Mouse (Mus musculus): ENCODE data around the gene Lyve1. TPM values are rescaled to one million over a fixed set of nuclear protein-coding genes. Genes with fewer than 3 reads are reported as not detected.
"Not testable (repeated sequence)": the region's sequence is repeated elsewhere in the genome, so short reads cannot be mapped to it uniquely, and the experiment has no call there.

Gene Lyve1
- 1 to 10 TPM; 4.0 to 5.1 TPM for total RNA-seq (2021)

- intact Hi-C loops (cut with DNase I), result no loop called here
- DNase-seq, result no peak
These were observed at the start of gene Lyve1 for GRCm38 (mm10) chr7:110862751-110863289. Lyve1 (minus strand) TSS chr7:110863239.

- intact Hi-C loops (cut with DNase I), result no loop called here
- DNase-seq, result no peak
These were observed 45.4 kb upstream of the Lyve1 start for GRCm38 (mm10) chr7:110908209-110909144.

GRCm38 (mm10) chr7:110906566-110906965 is 43.5 kb upstream of the Lyve1 start:
- intact Hi-C loops (cut with DNase I), result no loop called here
- no peak for DNase-seq

DNA sequence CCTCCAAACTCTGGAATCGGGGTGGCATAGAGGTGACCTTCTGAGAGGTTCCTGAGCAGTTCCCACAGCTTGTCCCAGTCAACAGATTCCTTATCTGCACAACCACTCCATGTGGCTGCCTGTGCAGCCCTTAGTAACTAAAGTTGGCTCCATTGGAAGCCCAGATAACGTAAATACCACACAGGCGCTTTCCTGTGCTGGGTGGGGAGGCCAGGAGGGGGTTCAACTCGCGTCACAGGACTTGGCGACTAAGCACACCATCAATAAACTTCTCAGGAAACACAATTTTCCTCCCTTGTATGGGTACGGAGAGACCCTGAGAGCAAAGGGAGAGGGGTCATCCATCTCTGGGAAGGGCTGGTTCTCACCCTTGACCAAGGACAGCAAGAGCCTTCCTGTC is 40.2 kb upstream of the Lyve1 start:
- DNase-seq, result no peak
- intact Hi-C loops (cut with DNase I), result no loop called here

- DNase-seq, result no peak
- intact Hi-C loops (cut with DNase I), result no loop called here
These were observed 34.2 kb upstream of the Lyve1 start for GRCm38 (mm10) chr7:110897202-110897601.

DNA sequence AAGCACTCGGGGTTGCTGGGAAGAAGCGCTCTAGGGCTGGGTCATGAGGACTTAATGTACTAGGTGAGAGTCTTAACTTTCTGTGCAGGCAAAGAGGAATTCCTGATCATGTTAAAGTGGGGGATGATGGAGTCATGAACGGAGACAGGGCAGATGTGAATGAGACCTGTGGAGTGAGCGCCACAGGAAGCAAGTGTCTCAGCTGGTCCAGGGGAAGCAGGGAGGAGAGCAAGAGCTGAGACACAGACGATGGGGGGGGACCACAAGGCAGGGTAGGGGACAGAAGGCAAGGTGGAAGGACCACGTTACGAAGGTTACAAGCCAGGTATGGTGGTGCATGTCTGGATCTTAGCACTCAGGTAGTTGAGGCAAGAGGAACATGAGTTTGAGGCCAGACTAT is 33.4 kb upstream of the Lyve1 start:
- DNase-seq, result no peak
- intact Hi-C loops (cut with DNase I), result no loop called here

DNA sequence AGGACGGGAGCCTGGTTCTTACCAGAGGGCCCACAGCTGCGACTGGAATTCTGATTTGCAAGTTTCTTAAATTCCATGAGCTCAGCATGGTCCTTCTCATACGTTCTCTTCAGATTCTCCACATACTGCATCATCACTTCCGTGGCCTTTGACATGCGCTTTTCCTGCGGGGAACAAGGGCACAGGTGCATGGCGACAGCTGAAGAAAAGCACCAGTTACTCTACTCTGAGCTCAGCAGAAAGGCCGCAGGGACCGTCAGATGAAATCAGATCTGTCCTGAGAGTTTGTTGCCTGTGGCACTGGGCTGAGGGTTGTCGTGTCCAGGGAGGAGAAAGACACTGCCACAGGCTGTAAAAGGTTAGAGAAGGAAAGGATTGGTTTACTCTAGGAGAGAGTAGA is 32.7 kb upstream of the Lyve1 start:
- intact Hi-C loops (cut with DNase I); DNase-seq: not testable (repeated sequence)

- intact Hi-C loops (cut with DNase I), result no loop called here
- no peak for DNase-seq
These were observed 31.6 kb upstream of the Lyve1 start for GRCm38 (mm10) chr7:110894673-110895072.

- intact Hi-C loops (cut with DNase I), result no loop called here
- no peak for DNase-seq
These were observed 31.0 kb upstream of the Lyve1 start for GRCm38 (mm10) chr7:110893943-110894610.

DNA sequence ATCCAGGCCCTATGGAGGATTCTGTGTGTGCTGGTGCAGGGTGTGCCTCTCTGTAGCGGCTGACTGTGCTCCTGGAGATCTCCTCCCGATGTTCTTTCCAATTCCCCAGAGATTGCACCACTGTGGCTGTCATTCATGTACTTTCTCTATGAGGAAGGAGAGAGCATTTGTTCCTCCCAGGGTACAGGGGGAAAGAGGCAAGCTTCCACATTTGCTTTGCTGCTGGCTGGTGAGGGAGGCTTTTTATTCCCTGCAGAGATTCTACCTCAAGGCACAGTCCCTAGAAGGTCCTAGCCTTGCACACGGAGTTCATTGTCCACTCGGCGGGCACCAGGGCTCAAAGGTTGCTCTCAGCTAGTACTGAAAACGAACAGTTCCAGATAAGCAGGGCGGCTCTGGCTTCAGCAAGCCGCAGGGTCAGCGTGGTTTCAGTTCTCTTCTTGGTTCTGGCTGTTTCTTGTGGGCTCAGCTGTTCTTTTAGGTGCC is 28.5 kb upstream of the Lyve1 start:
- DNase-seq, result no peak
- intact Hi-C loops (cut with DNase I), result no loop called here

GRCm38 (mm10) chr7:110881746-110882333 is 18.8 kb upstream of the Lyve1 start:
- DNase-seq, result no peak
- intact Hi-C loops (cut with DNase I), result no loop called here

DNA sequence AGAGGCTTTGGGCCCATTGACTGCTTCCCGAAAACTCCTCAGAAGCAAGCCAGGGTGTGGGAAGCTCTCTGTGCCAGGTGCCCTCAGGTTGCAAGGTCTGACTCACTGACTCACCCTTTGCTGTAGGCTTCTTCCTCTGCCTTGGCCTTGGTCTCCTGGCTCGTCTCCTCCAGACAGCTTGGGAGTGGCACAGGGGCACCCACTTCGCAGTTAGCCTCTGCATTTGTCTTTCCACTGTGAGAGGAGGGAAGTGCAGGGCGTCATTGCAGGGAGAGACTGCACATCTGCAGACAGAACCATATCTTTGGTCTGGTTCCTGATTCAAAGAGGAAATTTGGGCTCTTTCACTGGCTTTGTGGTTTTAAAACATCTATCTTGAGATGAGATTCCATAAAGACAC is 15.0 kb upstream of the Lyve1 start:
- DNase-seq, result no peak
- intact Hi-C loops (cut with DNase I), result no loop called here

DNA sequence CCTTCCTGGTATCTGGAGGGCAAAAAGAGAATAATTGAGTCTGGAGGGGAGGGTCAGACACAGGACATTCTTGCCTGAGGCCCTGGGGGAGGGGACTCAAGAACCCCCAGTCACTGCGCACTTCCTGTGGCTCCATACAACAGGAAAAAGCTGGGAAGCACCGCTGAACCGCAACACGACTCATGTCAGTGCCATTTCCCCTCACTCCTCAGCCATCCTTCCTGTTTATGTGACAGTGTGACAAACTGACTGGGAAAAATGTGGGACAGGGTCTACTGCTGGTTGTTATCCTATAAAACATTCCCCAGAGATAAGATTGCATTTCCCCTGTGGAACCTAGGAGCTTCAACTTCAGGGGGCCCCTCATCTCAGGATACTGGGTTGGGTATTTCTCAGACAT is 13.9 kb upstream of the Lyve1 start:
- DNase-seq, result no peak
- intact Hi-C loops (cut with DNase I), result no loop called here

DNA sequence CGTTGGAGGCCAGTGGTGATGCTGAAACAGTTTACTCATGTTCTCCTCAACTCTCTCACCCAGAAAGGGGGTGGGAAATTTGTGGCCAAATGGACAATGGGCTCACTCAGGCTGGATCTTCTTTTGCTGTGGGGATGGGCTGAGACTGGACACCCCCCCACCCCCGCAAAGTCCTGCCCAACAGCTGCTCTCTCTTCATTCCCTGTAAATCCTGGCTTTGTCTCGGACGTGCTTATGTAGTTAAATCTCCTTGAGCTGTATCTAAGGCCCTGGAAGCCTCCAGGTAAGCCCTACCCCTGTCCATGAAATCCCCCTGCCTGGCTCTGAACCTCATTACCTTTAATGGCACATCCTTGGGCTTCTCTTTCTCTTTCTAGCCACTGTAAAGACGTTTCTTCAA is 5.8 kb upstream of the Lyve1 start:
- DNase-seq, result no peak
- intact Hi-C loops (cut with DNase I), result no loop called here

GRCm38 (mm10) chr7:110867116-110867515 is 4.1 kb upstream of the Lyve1 start:
- DNase-seq, result no peak
- intact Hi-C loops (cut with DNase I), result no loop called here

GRCm38 (mm10) chr7:110866021-110866420 is 3.0 kb upstream of the Lyve1 start:
- DNase-seq, result no peak
- intact Hi-C loops (cut with DNase I), result no loop called here

DNA sequence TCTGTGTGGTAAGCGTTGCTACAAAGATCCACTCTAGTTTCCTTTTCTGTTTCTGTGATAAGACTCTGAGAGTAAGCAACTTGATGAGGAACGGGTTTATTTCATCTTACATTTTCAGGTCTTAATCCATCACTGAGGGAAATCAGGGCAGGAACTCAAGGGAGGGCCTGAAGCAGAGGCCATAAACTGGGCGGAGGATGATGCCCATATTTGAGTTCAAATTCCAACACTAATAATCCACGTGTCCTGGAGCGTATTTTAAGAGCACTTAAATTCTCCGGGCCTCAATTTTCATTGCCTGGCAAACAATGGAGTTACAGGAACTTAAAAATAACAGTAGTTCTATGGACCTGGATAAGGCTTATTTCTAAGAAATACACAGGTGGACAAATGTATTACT is 2.5 kb upstream of the Lyve1 start:
- DNase-seq, result no peak
- intact Hi-C loops (cut with DNase I), result no loop called here

DNA sequence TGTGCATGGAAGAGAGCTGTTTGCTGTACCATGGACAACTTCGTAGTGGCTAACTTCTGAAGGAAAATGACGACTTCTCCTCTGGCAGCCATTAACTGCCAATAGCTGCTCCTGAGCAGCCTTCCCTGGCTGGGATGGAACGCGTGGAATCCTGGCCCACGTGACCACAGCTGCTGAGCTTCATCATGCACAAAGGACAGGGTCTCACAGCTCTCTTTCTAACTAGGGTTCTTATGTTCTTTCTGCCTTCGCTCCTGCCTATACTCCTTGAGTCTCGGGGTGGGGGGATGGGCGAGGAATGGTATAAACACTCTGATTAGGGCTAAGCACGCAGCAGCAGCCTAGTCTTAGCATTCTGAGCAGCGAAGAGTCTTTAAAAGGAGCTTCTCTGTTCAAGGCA is 2.0 kb upstream of the Lyve1 start:
- DNase-seq, result no peak
- intact Hi-C loops (cut with DNase I), result no loop called here

- intact Hi-C loops (cut with DNase I), result no loop called here
- no peak for DNase-seq
These were observed 2.9 kb downstream of the Lyve1 start for GRCm38 (mm10) chr7:110860129-110860528.

- no peak for DNase-seq
- intact Hi-C loops (cut with DNase I), result no loop called here
These were observed 7.4 kb downstream of the Lyve1 start for GRCm38 (mm10) chr7:110855604-110856003.

DNA sequence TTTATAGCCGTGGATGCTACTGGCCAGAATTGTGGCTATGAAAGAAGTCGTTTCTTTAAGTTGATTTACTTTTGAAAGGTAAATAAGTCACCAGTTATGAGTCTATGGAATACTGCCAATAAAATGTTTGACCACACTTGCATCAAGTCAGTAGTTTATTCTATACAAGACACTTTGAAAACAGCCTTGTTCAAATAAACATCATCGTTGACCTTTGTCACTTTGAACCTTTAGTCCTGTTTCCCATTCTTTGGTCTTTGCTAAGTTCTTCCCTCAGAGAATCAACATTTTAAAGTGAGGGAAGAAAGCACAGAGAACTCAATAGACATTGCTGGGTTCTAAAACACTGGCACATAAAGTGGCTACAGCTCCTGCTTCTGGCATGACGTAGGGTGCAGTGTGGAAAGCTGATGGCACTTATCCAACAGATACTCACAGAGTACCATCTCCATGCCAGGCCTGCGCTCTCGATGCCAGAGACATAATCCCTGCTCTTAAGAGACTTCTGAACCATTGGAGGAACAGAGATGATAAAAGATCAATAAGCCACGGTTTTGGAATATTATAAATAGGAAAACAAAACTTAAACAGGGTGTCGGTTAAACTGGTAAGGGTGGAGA is 8.0 kb downstream of the Lyve1 start:
- peak; percentile 64 for DNase-seq
- intact Hi-C loops (cut with DNase I), result no loop called here
